Mouse (Mus musculus) liver, adult 2 months (tissue): Measurements from ENCODE around the gene Crebzf. TPM values are rescaled to one million over a fixed set of nuclear protein-coding genes. Genes with fewer than 3 reads are reported as not detected.

Experiments
- DNase-seq: peaks from one replicate; pipeline ENCODE4 v3.0.0-alpha.2; 2011; ENCODE audit warnings: low read depth, low spot score; ENCODE audit errors: extremely low read depth
- H3K27ac ChIP-seq: fragments of 200-500 bp; replicated peaks from 2 replicates; pipeline ENCODE4 v1.5.1; 2012; ENCODE audit warnings: low read depth, mild to moderate bottlenecking, control low read depth, inconsistent platforms, low read length; ENCODE audit not compliant: insufficient read depth
- H3K27me3 ChIP-seq: fragments of 200-500 bp; 2 replicates; pipeline ENCODE4 v1.6.1; 2012; ENCODE audit warnings: mild to moderate bottlenecking, moderate library complexity, low read length, inconsistent platforms; ENCODE audit not compliant: control insufficient read depth, insufficient read depth
- H3K36me3 ChIP-seq: fragments of 200-500 bp; 2 replicates; pipeline ENCODE4 v1.6.1; 2012; ENCODE audit warnings: low read length, inconsistent platforms; ENCODE audit not compliant: control insufficient read depth, insufficient read depth
- H3K4me1 ChIP-seq: fragments of 200-500 bp; 2 replicates; pipeline ENCODE4 v1.6.1; 2011; ENCODE audit warnings: low read length; ENCODE audit not compliant: control insufficient read depth, insufficient read depth
- H3K4me3 ChIP-seq: fragments of 200-500 bp; 2 replicates; pipeline ENCODE4 v1.5.1; 2011; ENCODE audit warnings: low read depth, mild to moderate bottlenecking, control low read depth, low read length, moderate library complexity; ENCODE audit not compliant: insufficient read depth
- H3K79me2 ChIP-seq: fragments of 200-500 bp; 2 replicates; pipeline ENCODE4 v1.6.1; 2012; ENCODE audit warnings: inconsistent platforms, mild to moderate bottlenecking, low read length, moderate library complexity; ENCODE audit not compliant: control insufficient read depth, insufficient read depth
- H3K9ac ChIP-seq: fragments of 200-500 bp; 2 replicates; pipeline ENCODE4 v1.6.1; 2012; ENCODE audit warnings: low read depth, mild to moderate bottlenecking, control low read depth, inconsistent platforms, low read length
- CTCF ChIP-seq: fragments of 200-500 bp; IDR thresholded peaks from 2 replicates; pipeline ENCODE4 v1.5.1; 2011; ENCODE audit warnings: low read depth, low read length, control low read depth
- POLR2A ChIP-seq: fragments of 200-500 bp; IDR thresholded peaks from 2 replicates; pipeline ENCODE4 v1.6.1; 2011; ENCODE audit warnings: low read length, control low read depth; ENCODE audit not compliant: insufficient read depth; ENCODE audit errors: extremely low read depth
- WGBS: fragments of 180-500 bp; shearing (Covaris S2); methylation state at CpG from one replicate; pipeline ENCODE4 v1.1.7; 2018; 5-methylcytosine and 5-hydroxymethylcytosine counted together
- polyA plus RNA-seq: library from polyadenylated mRNA; depleted of rRNA; stranded (reverse); fragments of >200 nt; gene quantifications from 2 replicates; pipeline ENCODE4 v1.2.3, GENCODE M21; 2012; rRNA removed
- total RNA-seq: library from RNA; depleted of rRNA; stranded (reverse); fragments of >200 nt; gene quantifications from 2 replicates; pipeline ENCODE4 v1.2.3, GENCODE M21; 2014; rRNA removed

The Crebzf gene
- total RNA-seq: 38.1 and 40.7 TPM in 2 replicates
- polyA plus RNA-seq: 18.3 and 21.0 TPM in 2 replicates

- peaks cover 8% of the 10 kb centered on the region; the same call in 1 of the 2 replicates for H3K4me1 ChIP-seq
- under 1% methylated on average over 54 of the region's 54 CpGs for WGBS
- peak; percentile 95 for DNase-seq
- peak within 1 kb of the TSS; percentile 98 for H3K9ac ChIP-seq
- peak; percentile 83 for TF ChIP-seq POLR2A
- TF ChIP-seq CTCF: no peak
- H3K27ac ChIP-seq: peak within 1 kb of the TSS; percentile 98
- peaks cover 14% of the 10 kb centered on the region for H3K79me2 ChIP-seq
- no peaks in the 10 kb centered on the region for H3K27me3 ChIP-seq
- H3K36me3 ChIP-seq: peaks cover 6% of the 10 kb centered on the region
- peak within 1 kb of the TSS; percentile 96 for H3K4me3 ChIP-seq
Measured at GRCm38 (mm10) chr7:90442518-90443080, at the start of gene Crebzf. TSS of gene Crebzf (plus strand) at chr7:90442729.

GRCm38 (mm10) chr7:90395073-90395472 lies 47.5 kb upstream of the Crebzf start:
- no peak for TF ChIP-seq CTCF
- no peak for TF ChIP-seq POLR2A
- H3K9ac ChIP-seq: no peak overlapping the region
- WGBS: 55% methylated on average over 4 of the region's 4 CpGs

GRCm38 (mm10) chr7:90395928-90396327 lies 46.6 kb upstream of the Crebzf start:
- H3K36me3 ChIP-seq: no peaks in the 10 kb centered on the region
- no peaks in the 10 kb centered on the region for H3K4me1 ChIP-seq
- H3K4me3 ChIP-seq: no peak overlapping the region
- no peak overlapping the region for H3K27ac ChIP-seq
- no peak overlapping the region for H3K9ac ChIP-seq
- TF ChIP-seq CTCF (no peak), POLR2A (no peak)
- H3K79me2 ChIP-seq: no peaks in the 10 kb centered on the region
- WGBS: 77% methylated on average over 5 of the region's 5 CpGs
- no peaks in the 10 kb centered on the region for H3K27me3 ChIP-seq
- no peak for DNase-seq

More at GRCm38 (mm10) chr7:90395073-90395472, 47.5 kb upstream of the Crebzf start:
- H3K4me1 ChIP-seq: no peaks in the 10 kb centered on the region
- H3K4me3 ChIP-seq: no peak overlapping the region
- no peaks in the 10 kb centered on the region for H3K27me3 ChIP-seq
- H3K79me2 ChIP-seq: no peaks in the 10 kb centered on the region
- no peak overlapping the region for H3K27ac ChIP-seq
- no peaks in the 10 kb centered on the region for H3K36me3 ChIP-seq
- DNase-seq: no peak

GRCm38 (mm10) chr7:90409934-90410333 lies 32.6 kb upstream of the Crebzf start:
- Histone ChIP-seq H3K79me2 (no peaks in the 10 kb centered on the region), H3K4me1 (no peaks in the 10 kb centered on the region), H3K27me3 (no peaks in the 10 kb centered on the region), H3K9ac (no peak overlapping the region), H3K36me3 (no peaks in the 10 kb centered on the region), H3K27ac (no peak overlapping the region), H3K4me3 (no peak overlapping the region)
- TF ChIP-seq CTCF (peak; percentile 60), POLR2A (no peak)
- DNase-seq: peak; percentile 44
- 44% methylated on average over 3 of the region's 3 CpGs for WGBS

- H3K36me3 ChIP-seq: no peaks in the 10 kb centered on the region
- peak within 1 kb of the TSS; percentile 30 for H3K9ac ChIP-seq
- 22% methylated on average over 29 of the region's 29 CpGs for WGBS
- peak; percentile 92 for DNase-seq
- peak within 1 kb of the TSS; percentile 48 for H3K4me3 ChIP-seq
- no peaks in the 10 kb centered on the region for H3K79me2 ChIP-seq
- H3K27ac ChIP-seq: no peak within 1 kb of the TSS
- no peak for TF ChIP-seq CTCF
- no peak for TF ChIP-seq POLR2A
- H3K27me3 ChIP-seq: no peaks in the 10 kb centered on the region
- H3K4me1 ChIP-seq: peaks cover 6% of the 10 kb centered on the region
Measured at GRCm38 (mm10) chr7:90426020-90427001, 16.2 kb upstream of the Crebzf start, which contains the start of gene Ccdc89. TSS of gene Ccdc89 (plus strand) at chr7:90426577.
